Mouse (Mus musculus) urinary bladder, postnatal 25 days (tissue): ENCODE data around the gene Olfr432.
A peak's percentile ranks its signal among the peaks of the same experiment; 100 is the strongest.
"Not testable (repeated sequence)": the region's sequence is repeated elsewhere in the genome, so short reads cannot be mapped to it uniquely, and the experiment has no call there.

Source experiments
- DNase-seq: peaks from one replicate; pipeline ENCODE4 v3.0.0; 2022; ENCODE audit warnings: low spot score

The Olfr432 gene

DNA sequence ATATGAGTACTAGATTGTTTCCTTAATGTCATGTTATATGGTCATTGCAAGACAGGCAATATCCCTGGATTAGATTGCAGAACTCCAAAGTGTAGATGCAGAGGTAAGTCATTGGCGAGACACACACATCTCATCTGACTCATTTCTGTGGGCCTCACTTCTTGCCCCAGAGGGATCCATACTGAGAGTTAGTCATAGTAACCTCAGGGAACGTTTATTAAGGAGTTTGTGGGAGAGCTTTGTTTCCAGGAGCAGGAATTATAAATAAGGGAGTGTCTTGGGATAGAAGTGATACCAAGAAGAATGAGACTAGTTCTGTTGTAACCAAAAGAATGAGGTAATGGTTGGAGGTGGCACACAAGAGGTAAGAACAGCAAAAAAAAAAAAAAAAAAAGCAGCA, at the start of gene Olfr432:
Gene Olfr432 (plus strand): TSS at position 313 of the 400 bp plus-strand sequence.
- DNase-seq: no peak

DNA sequence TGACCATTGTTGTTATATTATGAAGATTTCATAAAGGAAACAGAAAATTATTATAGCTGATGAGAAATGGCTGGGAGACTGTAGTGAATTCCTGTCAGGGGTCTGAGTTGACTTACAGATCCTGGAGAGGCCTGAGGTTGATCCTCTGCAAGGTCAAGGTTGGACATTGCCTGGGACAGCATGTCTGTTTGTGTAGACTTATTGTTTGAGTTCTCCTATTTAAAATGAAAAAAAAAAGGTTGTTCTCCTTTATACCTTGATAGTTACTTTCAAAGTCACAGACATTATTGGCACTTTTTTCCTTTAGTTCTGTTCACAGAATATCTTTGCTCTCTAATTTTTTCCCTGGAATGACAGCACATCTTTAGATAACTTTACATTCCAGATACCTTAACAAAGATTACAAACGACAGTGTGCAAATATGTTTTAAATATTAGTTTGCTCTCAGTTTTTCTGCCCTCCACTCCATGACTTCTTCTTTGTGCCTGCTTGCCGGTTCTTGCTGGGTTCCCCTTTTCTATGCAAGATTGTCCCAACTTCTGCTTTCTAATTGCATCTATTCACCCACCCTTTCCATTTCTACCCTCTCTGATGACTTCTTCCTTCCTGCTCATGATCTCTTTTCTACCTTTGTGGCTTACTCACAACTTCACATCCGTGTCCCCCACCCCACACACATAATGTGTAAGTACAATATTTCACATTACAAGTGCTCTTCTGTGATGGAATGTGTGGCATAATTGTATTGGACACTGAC, 44.5 kb upstream of the Olfr432 start:
- DNase-seq: not testable (repeated sequence)

DNA sequence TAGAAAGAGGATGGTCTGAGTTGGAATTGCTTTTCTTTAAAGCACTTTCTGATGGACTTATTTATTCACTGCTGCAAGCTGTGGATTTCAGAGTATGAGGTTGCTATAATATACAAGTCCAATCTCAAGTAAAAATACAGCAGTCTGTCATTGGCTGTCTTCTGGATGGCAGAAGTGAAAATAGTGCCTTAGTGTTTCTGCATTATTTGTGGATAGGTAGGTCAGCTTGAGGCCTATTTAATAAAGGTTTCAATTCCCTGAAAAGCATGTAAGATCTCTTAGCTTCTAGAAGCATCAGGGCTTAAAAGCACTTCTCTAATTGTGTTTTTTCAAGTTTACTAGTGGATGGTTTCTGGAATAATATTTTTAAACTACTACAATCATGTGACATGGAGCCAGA, 42.0 kb upstream of the Olfr432 start:
- DNase-seq: not testable (repeated sequence)

DNA sequence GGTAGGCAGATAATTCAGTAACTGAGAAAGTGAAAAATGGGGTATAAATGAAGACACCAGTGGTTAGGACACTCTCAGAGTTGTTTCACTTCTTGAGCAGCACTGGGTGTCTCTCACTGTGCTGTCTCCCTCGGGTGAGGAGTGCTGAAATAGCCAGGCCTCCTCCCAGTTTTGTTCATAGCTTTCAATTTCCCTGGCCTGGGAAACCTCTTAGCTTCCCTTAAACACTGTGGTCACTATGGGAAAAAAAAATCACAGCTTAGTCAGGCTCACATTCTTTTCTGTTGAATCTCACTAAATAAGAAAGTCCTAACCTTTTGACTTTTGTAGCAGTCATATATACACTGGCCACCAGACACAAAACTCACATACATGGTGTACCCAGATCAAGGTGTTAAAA, 17.3 kb upstream of the Olfr432 start, which contains the start of gene Ifi205:
Gene Ifi205 (minus strand): TSS at position 113 of the 400 bp plus-strand sequence.
- DNase-seq: no peak

DNA sequence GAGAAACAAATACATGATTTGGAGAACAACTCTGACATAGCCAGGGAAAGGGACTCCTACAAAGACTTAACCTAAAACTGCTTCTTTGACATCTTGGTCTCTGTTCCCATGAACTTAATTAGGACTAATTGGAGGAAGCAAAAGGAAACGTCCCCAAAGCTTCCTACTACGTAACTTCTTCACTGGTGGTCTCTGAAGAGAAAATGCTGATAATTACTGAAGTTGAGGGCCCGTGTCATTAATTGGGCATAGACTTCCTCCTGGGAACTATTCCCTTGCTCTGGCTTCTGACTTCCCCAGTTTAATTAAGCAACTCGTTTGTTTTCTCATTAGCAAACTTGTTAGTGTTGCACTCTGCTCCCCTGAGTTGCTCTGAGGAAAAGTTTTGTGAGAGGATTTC, 13.2 kb upstream of the Olfr432 start:
- DNase-seq: no peak

DNA sequence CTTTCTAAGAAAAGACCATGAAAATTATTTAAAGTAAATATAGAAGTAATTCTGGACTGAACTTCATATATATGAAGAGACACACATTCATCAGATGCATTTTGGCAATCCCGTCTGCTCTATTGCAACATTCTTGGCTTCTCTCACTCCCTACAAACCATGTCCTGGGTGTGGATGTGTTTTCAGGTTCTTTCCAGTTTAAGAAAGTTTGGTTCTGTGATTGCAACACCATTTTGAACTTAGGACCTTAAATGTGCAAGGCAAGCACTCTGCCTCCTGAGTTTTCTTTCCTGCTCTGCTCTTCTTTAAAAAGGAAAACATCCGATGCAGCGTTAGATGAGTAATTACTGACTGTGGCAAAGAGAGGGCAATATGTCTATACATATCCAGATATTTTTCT, 10.5 kb upstream of the Olfr432 start:
- no peak for DNase-seq

DNA sequence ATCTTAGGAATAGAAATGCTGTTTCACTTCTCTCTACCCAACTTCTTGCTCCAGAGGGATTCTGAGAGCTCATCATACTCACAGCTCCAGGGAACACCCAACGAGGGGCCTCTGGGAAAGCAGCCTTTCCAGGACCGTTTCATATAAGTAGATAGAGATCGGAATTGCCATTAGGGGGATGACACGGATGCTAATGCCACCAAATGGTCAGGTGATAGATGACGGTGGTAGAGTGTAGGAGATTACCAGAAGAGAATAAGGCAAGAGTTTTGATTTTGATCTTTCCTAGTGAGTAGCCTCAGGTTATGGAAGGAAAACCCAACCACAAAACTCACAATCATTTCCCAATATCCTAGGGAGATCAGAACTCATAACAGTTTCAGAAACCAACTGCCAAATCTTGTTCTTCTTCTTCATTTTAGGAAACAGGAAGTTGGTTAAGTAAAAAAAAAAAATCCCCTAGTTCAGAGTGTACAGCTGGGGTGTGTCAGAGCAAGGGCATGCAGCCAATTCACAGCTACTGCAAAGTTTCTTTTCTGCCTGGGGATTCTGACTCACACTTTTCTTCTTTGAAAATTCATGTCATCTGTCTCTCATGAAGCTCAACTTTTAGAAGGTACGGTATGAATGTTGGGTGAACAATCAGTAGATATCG, 8.4 kb upstream of the Olfr432 start, which contains the start of gene Olfr433:
Gene Olfr433 (plus strand): TSS at position 183 of the 655 bp plus-strand sequence.
- DNase-seq: peak; percentile 48

DNA sequence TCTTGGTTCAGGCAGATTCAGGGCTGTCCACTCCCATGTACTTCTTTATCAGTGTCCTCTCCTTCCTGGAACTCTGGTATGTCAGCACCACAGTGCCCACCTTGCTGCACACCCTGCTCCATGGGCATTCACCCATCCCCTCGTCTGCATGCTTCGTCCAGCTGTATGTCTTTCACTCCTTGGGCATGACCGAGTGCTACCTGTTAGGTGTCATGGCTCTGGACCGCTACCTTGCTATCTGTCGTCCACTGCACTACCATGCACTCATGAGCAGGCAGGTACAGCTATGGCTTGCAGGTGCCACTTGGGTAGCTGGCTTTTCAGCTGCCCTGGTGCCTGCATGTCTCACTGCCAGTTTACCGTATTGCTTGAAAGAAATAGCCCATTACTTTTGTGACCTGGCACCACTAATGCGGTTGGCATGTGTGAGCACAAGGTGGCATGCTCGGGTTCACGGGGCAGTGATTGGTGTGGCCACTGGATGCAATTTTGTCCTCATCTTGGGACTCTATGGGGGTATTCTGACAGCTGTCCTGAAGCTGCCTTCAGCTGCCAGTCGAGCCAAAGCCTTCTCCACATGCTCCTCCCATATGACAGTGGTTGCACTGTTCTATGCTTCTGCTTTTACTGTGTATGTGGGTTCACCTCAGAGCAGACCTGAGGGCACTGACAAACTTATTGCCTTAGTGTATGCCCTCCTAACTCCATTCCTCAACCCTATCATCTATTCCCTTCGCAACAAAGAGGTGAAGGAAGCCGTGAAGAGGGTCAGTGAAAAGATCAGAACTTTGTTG, 6.7 kb upstream of the Olfr432 start:
- not testable (repeated sequence) for DNase-seq

DNA sequence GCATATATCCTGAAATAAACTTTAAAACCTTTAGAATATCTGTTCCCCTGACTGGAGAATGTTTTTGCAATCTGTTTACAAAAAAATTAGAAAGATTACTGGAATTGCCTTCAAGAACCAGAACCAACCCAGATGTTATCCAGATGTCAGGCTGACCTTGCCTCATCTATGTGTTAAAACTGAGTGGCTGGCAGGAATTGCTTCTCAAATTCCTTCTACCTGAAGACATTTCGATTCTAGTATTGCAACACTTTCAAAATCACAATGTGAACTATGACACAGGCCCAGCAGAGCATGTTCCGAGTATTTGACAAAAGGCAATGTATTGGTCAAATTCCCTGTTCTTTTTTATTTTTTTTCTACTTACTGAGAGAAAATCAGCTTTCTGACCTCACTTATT, 4.6 kb upstream of the Olfr432 start:
- DNase-seq: no peak

DNA sequence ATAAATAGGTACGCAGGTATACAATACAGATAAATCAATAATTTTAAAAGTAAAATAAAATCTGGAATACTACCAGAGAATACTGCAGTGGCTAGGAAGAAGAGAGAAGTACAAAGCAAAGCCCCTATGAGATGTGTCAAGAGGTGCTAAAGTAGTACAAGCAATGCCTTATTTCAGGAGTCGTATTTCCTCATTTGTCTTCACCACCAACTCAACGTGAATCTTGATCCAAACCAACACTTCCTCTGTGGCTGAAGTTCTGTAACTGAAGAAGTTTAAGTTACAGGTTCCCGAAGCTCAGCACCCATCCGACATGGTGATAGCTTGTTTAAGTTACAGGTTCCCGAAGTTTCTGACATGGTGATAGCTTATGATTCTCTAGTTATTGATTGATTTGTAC, 778 bp upstream of the Olfr432 start:
- not testable (repeated sequence) for DNase-seq

DNA sequence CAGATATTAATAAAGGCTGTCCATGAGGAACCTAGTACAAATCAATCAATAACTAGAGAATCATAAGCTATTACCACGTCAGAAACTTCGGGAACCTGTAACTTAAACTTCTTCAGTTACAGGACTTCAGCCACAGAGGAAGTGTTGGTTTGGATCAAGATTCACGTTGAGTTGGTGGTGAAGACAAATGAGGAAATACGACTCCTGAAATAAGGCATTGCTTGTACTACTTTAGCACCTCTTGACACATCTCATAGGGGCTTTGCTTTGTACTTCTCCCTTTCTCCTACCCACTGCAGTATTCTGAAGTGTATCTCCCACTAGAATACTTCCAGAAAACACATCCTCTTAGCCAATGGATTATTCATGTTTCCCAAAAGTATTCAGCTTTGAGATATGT, 352 bp downstream of the Olfr432 start:
- DNase-seq: not testable (repeated sequence)

DNA sequence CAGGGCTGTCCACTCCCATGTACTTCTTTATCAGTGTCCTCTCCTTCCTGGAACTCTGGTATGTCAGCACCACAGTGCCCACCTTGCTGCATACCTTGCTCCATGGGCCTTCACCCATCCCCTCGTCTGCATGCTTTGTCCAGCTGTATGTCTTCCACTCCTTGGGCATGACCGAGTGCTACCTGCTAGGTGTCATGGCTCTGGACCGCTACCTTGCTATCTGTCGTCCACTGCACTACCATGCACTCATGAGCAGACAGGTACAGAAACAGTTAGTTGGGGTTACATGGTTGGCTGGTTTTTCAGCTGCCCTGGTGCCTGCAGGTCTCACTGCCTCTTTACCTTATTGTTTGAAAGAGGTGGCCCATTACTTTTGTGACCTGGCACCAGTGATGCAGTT, 1.5 kb downstream of the Olfr432 start:
- DNase-seq: no peak

DNA sequence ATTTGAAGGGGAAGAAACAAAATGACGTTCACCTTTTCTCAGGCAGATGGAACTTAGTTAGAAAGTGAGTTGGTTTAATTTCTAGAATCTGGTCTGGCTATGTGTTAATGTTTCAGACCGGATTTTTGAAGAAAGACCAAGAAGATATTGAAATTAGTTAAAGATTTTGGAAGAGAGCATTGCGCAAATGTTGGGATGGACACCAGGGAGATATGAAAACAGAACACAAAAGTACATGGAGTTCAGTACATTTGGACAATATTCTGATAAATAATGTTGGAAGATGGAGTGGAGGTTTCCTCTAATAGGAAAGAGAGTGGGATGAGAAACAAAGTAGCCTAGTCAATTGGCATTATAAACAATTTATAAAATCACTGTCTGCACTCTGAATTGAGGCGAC, 2.5 kb downstream of the Olfr432 start:
- no peak for DNase-seq

DNA sequence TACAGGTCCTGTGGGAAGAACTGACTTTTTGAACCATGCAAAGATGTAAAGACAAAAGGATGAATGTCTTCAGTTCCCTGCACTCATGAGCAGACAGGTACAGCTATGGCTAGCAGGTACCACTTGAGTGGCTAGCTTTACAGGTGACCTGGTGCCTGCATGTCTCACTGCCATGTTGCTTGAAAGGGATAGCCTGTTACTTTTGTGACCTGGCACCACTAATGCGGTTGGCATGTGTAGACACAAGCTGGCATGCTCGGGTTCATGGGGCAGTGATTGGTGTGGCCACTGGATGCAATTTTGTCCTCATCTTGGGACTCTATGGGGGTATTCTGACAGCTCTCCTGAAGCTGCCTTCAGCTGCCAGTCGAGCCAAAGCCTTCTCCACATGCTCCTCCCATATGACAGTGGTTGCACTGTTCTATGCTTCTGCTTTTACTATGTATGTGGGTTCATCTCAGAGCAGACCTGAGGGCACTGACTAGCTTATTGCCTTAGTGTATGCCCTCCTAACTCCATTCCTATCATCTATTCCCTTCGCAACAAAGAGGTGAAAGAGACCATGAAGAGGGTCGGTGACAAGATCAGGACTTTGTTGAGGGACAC, 3.0 kb downstream of the Olfr432 start:
- no peak for DNase-seq

DNA sequence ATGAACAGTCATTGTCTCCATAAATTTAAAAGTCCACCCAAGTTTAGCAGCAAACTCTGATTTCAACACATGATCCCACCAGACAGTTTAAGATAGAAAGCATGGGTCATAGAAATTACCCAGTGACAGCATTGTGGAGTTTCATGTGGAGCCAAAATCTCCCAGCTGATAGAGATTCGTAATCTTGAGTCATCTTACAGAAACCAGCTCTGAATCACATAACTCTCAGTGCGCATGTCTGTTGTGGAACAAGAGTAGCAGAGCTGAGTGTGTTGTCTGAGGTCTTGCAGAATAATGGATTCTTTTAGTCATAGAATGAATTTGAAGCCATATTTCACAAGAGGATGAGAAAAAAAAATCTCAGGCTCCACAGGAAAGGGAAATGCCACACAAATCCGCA, 4.0 kb downstream of the Olfr432 start:
- DNase-seq: no peak

DNA sequence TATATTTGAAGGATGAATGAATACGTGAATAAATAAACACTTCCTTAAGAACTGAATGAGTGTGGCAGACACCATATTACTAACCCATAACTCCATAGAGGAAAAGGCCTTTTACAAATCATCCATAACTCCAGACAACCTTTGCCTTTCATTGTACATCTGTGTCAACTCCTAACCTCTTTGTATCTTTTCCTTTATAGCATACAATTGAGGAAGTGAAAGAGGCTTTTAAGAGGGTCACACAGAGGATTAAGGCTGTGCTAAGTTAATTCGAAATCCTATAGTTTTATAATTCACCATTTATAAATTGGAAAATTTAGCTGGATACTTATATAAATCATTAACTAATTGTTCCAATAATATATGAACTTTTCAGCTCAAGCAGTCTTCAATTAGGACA, 6.2 kb downstream of the Olfr432 start:
- DNase-seq: no peak

DNA sequence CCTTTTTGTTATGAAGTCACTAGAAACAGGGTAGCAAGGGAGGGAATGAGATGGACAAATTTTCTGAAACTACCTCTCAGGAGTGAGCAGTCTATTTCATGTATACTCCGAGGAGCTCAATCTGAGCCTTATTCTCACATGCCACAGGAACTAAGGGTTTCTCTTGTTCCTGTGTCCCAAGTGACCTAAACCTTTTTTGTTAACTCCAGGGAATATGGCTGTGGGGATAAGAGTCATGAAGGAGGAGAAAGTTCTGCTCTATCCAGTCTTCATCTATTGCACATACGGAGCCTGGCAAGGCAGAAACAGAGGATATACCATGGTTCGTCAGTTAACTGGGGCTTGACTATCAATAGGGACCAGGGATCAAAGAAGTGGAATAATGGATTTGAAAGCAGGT, 17.3 kb downstream of the Olfr432 start, which contains the start of gene Olfr430:
Gene Olfr430 (plus strand): TSS at position 301 of the 400 bp plus-strand sequence.
- no peak for DNase-seq

DNA sequence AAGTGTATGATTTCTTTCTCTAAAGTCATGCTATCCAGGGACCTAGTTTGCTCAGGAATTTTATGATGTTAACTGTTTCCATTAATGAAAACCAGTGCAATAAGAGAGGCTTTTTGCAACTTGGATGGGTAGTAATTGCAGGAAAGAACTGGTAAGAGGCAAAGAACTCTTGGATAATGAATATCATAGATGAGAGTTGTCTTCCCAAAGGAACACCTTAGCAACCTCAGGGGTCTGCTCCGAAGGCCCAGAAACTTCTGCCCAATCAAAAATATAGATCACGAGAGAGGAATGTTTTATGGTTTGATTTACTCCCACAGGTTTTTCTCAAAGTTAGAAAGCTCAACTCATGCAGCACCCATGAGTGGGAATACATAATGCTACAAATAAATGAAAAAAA, 35.0 kb downstream of the Olfr432 start, which contains the start of gene Olfr429:
Gene Olfr429 (plus strand): TSS at position 301 of the 400 bp plus-strand sequence.
- no peak for DNase-seq

DNA sequence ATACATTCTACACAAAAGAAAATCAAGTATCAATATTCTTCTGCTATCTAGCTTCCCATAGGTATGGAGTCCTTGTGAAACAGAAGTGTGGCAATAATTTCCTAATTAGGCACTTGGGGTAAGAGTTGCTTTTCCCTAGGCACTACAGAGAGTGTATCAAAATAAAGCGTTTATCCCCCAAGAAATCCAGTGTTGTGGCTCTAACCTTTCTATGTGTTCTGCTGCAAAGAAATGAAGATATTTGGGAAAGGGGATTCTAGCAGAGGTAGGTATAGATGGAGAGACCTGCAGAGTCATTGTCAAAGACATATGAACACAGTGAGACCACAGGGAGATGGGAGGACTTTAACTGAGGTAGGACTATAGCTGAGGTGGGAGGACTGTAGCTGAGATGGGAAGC, 47.6 kb downstream of the Olfr432 start, which contains the start of gene Olfr427:
Gene Olfr427 (plus strand): TSS at position 301 of the 400 bp plus-strand sequence.
- no peak for DNase-seq

DNA sequence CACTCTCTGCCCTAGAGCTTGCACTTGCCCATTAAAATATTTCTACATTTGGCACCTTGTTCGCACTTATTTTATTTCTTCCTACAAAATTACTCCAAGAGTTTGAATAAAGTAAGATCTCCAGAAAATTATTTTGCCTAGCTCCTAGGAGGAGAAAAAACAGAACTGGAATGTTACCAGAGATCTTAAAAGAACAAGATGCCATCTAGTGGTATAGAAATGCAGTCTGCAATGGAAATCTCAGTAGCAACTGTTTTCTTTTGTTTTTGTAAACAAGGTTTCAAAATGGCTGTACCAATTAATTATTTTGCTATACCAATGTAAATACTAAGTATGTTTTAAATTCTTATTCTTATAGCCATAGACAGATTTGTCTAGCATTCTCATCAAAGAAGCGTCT, 54.7 kb downstream of the Olfr432 start:
- no peak for DNase-seq
